Mouse (Mus musculus): Measurements from ENCODE around the gene Dusp28. TPM values are rescaled to one million over a fixed set of nuclear protein-coding genes. Genes with fewer than 3 reads are reported as not detected.

Gene Dusp28
- polyA plus RNA-seq, 1 experiment from 2014 or later, result 9.9 TPM

DNA sequence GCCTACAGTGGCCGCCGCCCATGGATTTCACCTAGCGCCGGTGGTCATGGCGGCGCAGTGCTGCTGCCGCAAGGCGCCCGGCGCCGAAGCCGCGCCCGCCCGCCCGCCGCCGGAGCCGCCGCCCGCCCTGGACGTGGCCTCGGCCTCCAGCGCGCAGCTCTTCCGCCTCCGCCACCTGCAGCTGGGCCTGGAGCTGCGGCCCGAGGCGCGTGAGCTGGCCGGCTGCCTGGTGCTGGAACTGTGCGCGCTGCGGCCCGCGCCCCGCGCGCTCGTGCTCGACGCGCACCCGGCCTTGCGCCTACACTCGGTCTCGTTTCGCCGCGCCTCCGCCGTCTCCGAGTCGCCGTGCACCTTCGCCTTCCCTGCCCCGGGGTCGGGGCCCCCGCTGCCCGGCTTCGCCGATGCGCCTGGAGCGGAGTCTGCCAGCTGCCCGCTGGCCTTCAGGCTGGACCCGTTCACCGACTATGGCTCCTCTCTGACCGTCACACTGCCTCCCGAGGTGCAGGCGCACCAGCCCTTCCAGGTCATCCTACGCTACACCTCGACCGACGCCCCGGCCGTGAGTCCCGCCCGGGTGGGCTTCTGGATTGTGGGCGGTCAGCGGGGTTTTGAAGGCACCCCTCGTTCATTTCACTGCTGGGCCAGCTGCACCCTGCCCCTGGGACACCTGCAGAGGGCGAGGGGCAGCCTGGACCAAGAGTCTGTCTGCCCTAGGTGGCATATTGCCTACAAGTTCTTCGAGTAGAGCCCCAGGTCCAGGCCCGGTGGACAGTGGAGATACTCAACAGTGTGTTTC lies 4.3 kb downstream of the Dusp28 start:
- Histone ChIP-seq H3K27ac (ENCODE audit: low read depth) (peak overlapping the region; percentile 84), H3K9me3 (ENCODE audit: control insufficient read depth, low read length) (no peaks in the 10 kb centered on the region), H3K9ac (ENCODE audit: low read length) (peak overlapping the region; percentile 79), H3K4me2 (ENCODE audit: low read length) (peak overlapping the region; percentile 59), H3K27me3 (replicated peaks; ENCODE audit: control insufficient read depth, insufficient read depth, low read length) (no peaks in the 10 kb centered on the region), H3K4me1 (replicated peaks; ENCODE audit: control insufficient read depth, insufficient read depth, low read length) (peaks cover 25% of the 10 kb centered on the region), H3K36me3 (ENCODE audit: control insufficient read depth, insufficient read depth, low read length) (peaks cover 21% of the 10 kb centered on the region), H3K4me3 (ENCODE audit: low read depth, low read length) (peak overlapping the region; percentile 72)
- under 1% methylated on average over 57 of the region's 85 CpGs for WGBS
- DNase-seq (ENCODE audit: low spot score), result peak; percentile 80
- peak; percentile 32; the same call in 1 of the 2 replicates for ATAC-seq (replicated peaks; ENCODE audit: low FRiP score, low TSS enrichment, low read depth)

GRCm38 (mm10) chr1:92911721-92912138 lies 4.9 kb downstream of the Dusp28 start:
- ATAC-seq (replicated peaks; ENCODE audit: low FRiP score, low TSS enrichment, low read depth) (no peak), DNase-seq (ENCODE audit: low spot score) (no peak)
- Histone ChIP-seq H3K4me2 (ENCODE audit: low read length) (peak overlapping the region; percentile 59), H3K9me3 (ENCODE audit: control insufficient read depth, low read length) (no peaks in the 10 kb centered on the region), H3K36me3 (ENCODE audit: control insufficient read depth, insufficient read depth, low read length) (peaks cover 27% of the 10 kb centered on the region), H3K27me3 (replicated peaks; ENCODE audit: control insufficient read depth, insufficient read depth, low read length) (no peaks in the 10 kb centered on the region), H3K9ac (ENCODE audit: low read length) (peak overlapping the region; percentile 79), H3K4me3 (ENCODE audit: low read depth, low read length) (peak overlapping the region; percentile 72), H3K27ac (ENCODE audit: low read depth) (peak overlapping the region; percentile 84), H3K4me1 (replicated peaks; ENCODE audit: control insufficient read depth, insufficient read depth, low read length) (peaks cover 25% of the 10 kb centered on the region)
- 37% methylated on average over 8 of the region's 8 CpGs for WGBS

DNA sequence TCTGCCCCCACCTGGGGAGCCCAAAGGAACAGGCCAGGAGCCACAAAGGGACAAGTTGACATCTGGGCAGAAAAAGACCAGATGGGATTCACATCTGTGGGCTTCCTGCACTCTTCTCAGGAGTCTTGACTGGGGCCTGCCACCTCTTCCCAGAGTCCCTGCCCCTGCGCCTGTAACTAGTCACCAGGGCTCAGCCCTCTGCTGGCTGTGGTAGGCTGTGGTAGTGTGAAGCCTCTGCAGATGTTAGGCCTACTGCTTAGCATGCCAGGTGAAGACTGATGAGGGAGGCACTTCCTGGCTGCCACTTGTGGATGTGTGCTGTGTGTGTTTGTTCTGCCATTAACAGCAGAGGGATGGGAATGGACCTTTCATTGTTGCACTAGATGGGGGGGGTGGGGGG lies 5.5 kb downstream of the Dusp28 start:
- Histone ChIP-seq H3K4me1 (replicated peaks; ENCODE audit: control insufficient read depth, insufficient read depth, low read length) (peaks cover 25% of the 10 kb centered on the region), H3K9ac (ENCODE audit: low read length) (peak overlapping the region; percentile 79), H3K27me3 (replicated peaks; ENCODE audit: control insufficient read depth, insufficient read depth, low read length) (no peaks in the 10 kb centered on the region), H3K27ac (ENCODE audit: low read depth) (no peak overlapping the region), H3K9me3 (ENCODE audit: control insufficient read depth, low read length) (no peaks in the 10 kb centered on the region), H3K36me3 (ENCODE audit: control insufficient read depth, insufficient read depth, low read length) (peaks cover 32% of the 10 kb centered on the region), H3K4me3 (ENCODE audit: low read depth, low read length) (peak overlapping the region; percentile 72), H3K4me2 (ENCODE audit: low read length) (peak overlapping the region; percentile 59)
- DNase-seq (ENCODE audit: low spot score) (no peak), ATAC-seq (replicated peaks; ENCODE audit: low FRiP score, low TSS enrichment, low read depth) (no peak)
- WGBS, result 50% methylated on average over 1 of the region's 1 CpGs

- Histone ChIP-seq H3K27me3 (replicated peaks; ENCODE audit: control insufficient read depth, insufficient read depth, low read length) (no peaks in the 10 kb centered on the region), H3K27ac (ENCODE audit: low read depth) (no peak overlapping the region), H3K4me3 (ENCODE audit: low read depth, low read length) (no peak overlapping the region), H3K4me1 (replicated peaks; ENCODE audit: control insufficient read depth, insufficient read depth, low read length) (peaks cover 19% of the 10 kb centered on the region), H3K9ac (ENCODE audit: low read length) (no peak overlapping the region), H3K4me2 (ENCODE audit: low read length) (no peak overlapping the region), H3K36me3 (ENCODE audit: control insufficient read depth, insufficient read depth, low read length) (peaks cover 52% of the 10 kb centered on the region), H3K9me3 (ENCODE audit: control insufficient read depth, low read length) (no peaks in the 10 kb centered on the region)
- ATAC-seq (replicated peaks; ENCODE audit: low FRiP score, low TSS enrichment, low read depth), result no peak
- no peak for DNase-seq (ENCODE audit: low spot score)
- WGBS, result 70% methylated on average over 4 of the region's 4 CpGs
Observed at GRCm38 (mm10) chr1:92914239-92914638, 7.5 kb downstream of the Dusp28 start.

DNA sequence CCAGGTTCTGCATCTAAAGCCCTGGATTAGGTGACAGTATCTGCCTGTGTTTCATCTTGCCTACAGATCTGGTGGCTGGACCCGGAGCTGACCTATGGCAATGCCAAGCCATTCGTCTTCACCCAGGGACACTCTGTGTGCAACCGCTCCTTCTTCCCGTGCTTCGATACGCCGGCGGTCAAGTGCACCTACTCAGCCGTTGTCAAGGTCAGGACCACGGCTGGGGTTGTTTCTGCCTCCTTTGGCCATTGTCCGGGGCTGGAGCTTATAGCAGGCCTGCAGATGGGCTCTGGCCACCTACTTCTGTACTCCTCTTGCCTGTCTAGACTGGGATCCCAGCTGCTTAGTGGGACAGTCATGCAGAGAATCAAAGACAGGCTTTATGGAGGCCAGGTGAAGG lies 8.2 kb downstream of the Dusp28 start:
- H3K4me3 ChIP-seq (ENCODE audit: low read depth, low read length), result no peak overlapping the region
- no peaks in the 10 kb centered on the region for H3K9me3 ChIP-seq (ENCODE audit: control insufficient read depth, low read length)
- H3K27me3 ChIP-seq (replicated peaks; ENCODE audit: control insufficient read depth, insufficient read depth, low read length), result no peaks in the 10 kb centered on the region
- H3K9ac ChIP-seq (ENCODE audit: low read length), result no peak overlapping the region
- no peak overlapping the region for H3K27ac ChIP-seq (ENCODE audit: low read depth)
- DNase-seq (ENCODE audit: low spot score), result no peak
- peaks cover 59% of the 10 kb centered on the region for H3K36me3 ChIP-seq (ENCODE audit: control insufficient read depth, insufficient read depth, low read length)
- WGBS, result 96% methylated on average over 11 of the region's 11 CpGs
- peaks cover 14% of the 10 kb centered on the region for H3K4me1 ChIP-seq (replicated peaks; ENCODE audit: control insufficient read depth, insufficient read depth, low read length)
- no peak overlapping the region for H3K4me2 ChIP-seq (ENCODE audit: low read length)
- ATAC-seq (replicated peaks; ENCODE audit: low FRiP score, low TSS enrichment, low read depth), result no peak

DNA sequence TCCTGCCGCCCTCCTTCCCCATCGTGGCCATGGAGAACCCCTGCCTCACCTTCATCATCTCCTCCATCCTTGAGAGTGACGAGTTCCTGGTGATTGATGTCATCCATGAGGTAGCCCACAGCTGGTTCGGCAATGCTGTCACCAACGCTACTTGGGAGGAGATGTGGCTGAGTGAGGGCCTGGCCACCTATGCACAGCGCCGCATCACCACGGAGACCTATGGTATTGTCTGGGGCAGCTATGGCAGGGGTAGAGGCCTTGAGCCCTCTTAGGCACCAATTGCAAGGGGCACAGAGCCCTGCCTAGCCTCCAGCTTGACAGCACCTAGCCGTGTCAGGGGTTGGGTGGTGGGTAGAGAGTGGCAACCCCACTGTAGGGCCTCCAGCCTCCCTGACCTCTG lies 9.9 kb downstream of the Dusp28 start:
- Histone ChIP-seq H3K4me2 (ENCODE audit: low read length) (no peak overlapping the region), H3K9ac (ENCODE audit: low read length) (no peak overlapping the region), H3K4me3 (ENCODE audit: low read depth, low read length) (no peak overlapping the region), H3K4me1 (replicated peaks; ENCODE audit: control insufficient read depth, insufficient read depth, low read length) (peaks cover 9% of the 10 kb centered on the region), H3K36me3 (ENCODE audit: control insufficient read depth, insufficient read depth, low read length) (peaks cover 70% of the 10 kb centered on the region), H3K9me3 (ENCODE audit: control insufficient read depth, low read length) (no peaks in the 10 kb centered on the region), H3K27ac (ENCODE audit: low read depth) (no peak overlapping the region), H3K27me3 (replicated peaks; ENCODE audit: control insufficient read depth, insufficient read depth, low read length) (no peaks in the 10 kb centered on the region)
- DNase-seq (ENCODE audit: low spot score), result no peak
- 94% methylated on average over 9 of the region's 9 CpGs for WGBS
- ATAC-seq (replicated peaks; ENCODE audit: low FRiP score, low TSS enrichment, low read depth), result no peak

DNA sequence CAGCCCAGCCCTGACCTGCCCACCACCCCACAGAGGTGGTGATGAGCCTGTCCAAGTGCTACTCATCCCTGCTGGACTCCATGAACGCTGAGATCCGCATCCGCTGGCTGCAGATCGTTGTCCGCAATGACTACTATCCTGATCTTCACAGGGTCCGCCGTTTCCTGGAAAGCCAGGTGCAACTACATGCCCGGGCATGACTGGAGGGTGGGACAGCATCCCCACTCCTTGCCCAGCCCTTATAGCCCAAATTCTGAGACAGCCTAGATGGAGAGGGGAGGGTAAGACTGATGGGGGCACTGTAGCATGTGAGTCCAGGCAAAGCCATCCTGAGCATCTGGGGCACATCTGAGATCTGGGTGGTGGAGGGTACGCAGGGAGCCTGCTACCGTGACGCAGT lies 12.4 kb downstream of the Dusp28 start:
- ATAC-seq (replicated peaks; ENCODE audit: low FRiP score, low TSS enrichment, low read depth) (no peak), DNase-seq (ENCODE audit: low spot score) (no peak)
- Histone ChIP-seq H3K36me3 (ENCODE audit: control insufficient read depth, insufficient read depth, low read length) (peaks cover 67% of the 10 kb centered on the region), H3K9ac (ENCODE audit: low read length) (no peak overlapping the region), H3K27ac (ENCODE audit: low read depth) (no peak overlapping the region), H3K4me3 (ENCODE audit: low read depth, low read length) (no peak overlapping the region), H3K4me1 (replicated peaks; ENCODE audit: control insufficient read depth, insufficient read depth, low read length) (no peaks in the 10 kb centered on the region), H3K9me3 (ENCODE audit: control insufficient read depth, low read length) (no peaks in the 10 kb centered on the region), H3K27me3 (replicated peaks; ENCODE audit: control insufficient read depth, insufficient read depth, low read length) (no peaks in the 10 kb centered on the region), H3K4me2 (ENCODE audit: low read length) (no peak overlapping the region)
- WGBS, result 95% methylated on average over 11 of the region's 11 CpGs

DNA sequence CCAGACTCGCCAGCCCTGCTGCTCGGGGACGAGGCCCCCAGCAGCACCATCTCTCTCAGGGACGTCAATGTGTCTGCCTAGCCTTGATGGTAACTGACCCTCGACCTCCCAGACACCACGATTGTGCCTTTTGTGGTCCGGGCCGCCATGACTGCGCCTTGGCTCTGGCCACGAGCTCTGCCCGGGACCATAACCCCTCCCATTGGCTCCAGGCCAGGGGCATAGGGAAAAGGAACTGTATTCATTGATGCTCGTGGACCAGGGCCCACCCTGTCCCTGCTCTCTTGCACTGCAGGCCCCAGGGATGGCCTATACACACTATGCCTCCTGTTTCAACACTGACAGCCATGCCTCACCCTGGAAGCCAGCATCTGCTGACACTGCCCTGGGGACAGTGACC lies 13.0 kb downstream of the Dusp28 start:
- no peaks in the 10 kb centered on the region for H3K9me3 ChIP-seq (ENCODE audit: control insufficient read depth, low read length)
- H3K27me3 ChIP-seq (replicated peaks; ENCODE audit: control insufficient read depth, insufficient read depth, low read length), result no peaks in the 10 kb centered on the region
- no peaks in the 10 kb centered on the region for H3K4me1 ChIP-seq (replicated peaks; ENCODE audit: control insufficient read depth, insufficient read depth, low read length)
- H3K9ac ChIP-seq (ENCODE audit: low read length), result no peak overlapping the region
- ATAC-seq (replicated peaks; ENCODE audit: low FRiP score, low TSS enrichment, low read depth) (no peak), DNase-seq (ENCODE audit: low spot score) (no peak)
- H3K4me2 ChIP-seq (ENCODE audit: low read length), result no peak overlapping the region
- H3K36me3 ChIP-seq (ENCODE audit: control insufficient read depth, insufficient read depth, low read length), result peaks cover 63% of the 10 kb centered on the region
- 84% methylated on average over 12 of the region's 12 CpGs for WGBS
- H3K27ac ChIP-seq (ENCODE audit: low read depth), result no peak overlapping the region
- no peak overlapping the region for H3K4me3 ChIP-seq (ENCODE audit: low read depth, low read length)

Measured in intestine, embryonic 14.5 days (tissue).